Mouse (Mus musculus): ENCODE measurements around the gene Shisa5.

- TF ChIP-seq POLR2A (IDR thresholded peaks at IDR 0.05; ENCODE audit: insufficient read length, low read depth) (no peak), SRF (IDR thresholded peaks at IDR 0.05; ENCODE audit: control insufficient read depth, insufficient read length, low read depth) (no peak), MAX (IDR thresholded peaks at IDR 0.05; ENCODE audit: low read depth) (no peak), POLR2AphosphoS2 (IDR thresholded peaks at IDR 0.05; ENCODE audit: insufficient read length, low read depth) (no peak), USF1 (IDR thresholded peaks at IDR 0.05; ENCODE audit: low read depth) (no peak), TCF12 (IDR thresholded peaks at IDR 0.05; ENCODE audit: insufficient read depth, poor library complexity, severe bottlenecking) (no peak), MYOG (IDR thresholded peaks at IDR 0.05; ENCODE audit: control insufficient read depth in 1 of 3, insufficient read depth in 1 of 3, insufficient read length in 2 of 3, low read depth in 2 of 3) (no peak), E2F4 (IDR thresholded peaks at IDR 0.05; ENCODE audit: insufficient read depth) (no peak), REST (IDR thresholded peaks at IDR 0.05; ENCODE audit: insufficient read depth, insufficient read length) (no peak), CEBPB (IDR thresholded peaks at IDR 0.05; ENCODE audit: insufficient read depth, poor library complexity, severe bottlenecking) (no peak), TCF3 (IDR thresholded peaks at IDR 0.05; ENCODE audit: insufficient read length, low read depth) (no peak)
Measured at GRCm38 (mm10) chr9:109049996-109050673, 11.8 kb downstream of the Shisa5 start.
